Mouse (Mus musculus) ES-E14 (cell line): ENCODE data around the gene Zmynd10.

ENCODE experiments used
- HCFC1 ChIP-seq: IDR thresholded peaks from 2 replicates; pipeline ENCODE4 v1.6.1; 2012; ENCODE audit warnings: low read length, inconsistent platforms, borderline replicate concordance; ENCODE audit not compliant: insufficient read depth
- MAFK ChIP-seq: IDR thresholded peaks from 2 replicates; pipeline ENCODE4 v1.6.1; 2014; ENCODE audit warnings: mild to moderate bottlenecking, low read depth, low read length, inconsistent platforms; ENCODE audit not compliant: insufficient read depth
- ZC3H11A ChIP-seq: IDR thresholded peaks from 2 replicates; pipeline ENCODE4 v1.6.1; 2012; ENCODE audit warnings: low read depth, mild to moderate bottlenecking, inconsistent platforms, low read length, borderline replicate concordance

DNA sequence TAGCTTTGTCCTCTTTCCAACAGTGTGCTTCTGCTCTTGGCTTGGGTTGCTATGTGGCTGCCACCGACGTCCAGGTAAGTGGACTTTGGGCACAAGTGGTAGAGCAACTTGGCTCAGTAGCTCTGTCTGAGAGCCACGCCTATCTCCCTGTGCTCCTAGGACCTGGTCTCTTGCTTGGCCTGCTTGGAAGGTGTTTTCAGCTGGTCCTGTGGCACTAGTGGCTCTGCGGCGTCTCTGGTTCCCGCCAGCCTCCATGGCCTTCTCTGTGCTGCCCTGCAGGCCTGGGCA lies 43.6 kb downstream of the Zmynd10 start:
- TF ChIP-seq MAFK (no peak), ZC3H11A (no peak), HCFC1 (no peak)
